Comparison of ENCODE assay signal across 41 mouse cellular contexts in the genomic region with DNA sequence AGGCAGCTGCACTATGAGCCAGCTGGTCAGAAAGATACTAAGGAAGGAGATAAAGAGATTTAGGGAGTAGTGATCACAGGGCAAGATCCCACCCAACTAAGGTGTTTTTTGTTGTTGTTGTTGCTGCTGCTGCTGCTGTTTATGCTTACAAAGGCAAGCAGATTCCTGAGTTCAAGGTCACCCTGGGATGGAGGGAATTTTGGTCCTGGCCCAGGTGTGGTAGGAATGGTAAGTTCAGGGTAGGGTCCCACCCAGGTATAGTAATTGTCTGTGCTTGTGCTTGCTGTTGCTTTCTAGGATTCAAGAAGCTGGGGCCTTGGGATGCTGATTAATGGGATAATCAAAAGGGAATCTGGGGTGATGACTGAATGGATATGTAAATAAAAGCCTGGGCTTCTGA. TPM values are rescaled to one million over a fixed set of nuclear protein-coding genes. Genes with fewer than 3 reads are reported as not detected.
"Had no signal": no experiment of that assay in that cellular context is flagged by ENCODE, and none has a peak within 500 bp of the region (broad histone marks: within the 10 kb centered on the region; RNA-seq: fewer than 3 reads in every experiment).

No protein-coding gene starts in this region.

- H3K9ac ChIP-seq: limb, embryonic 12.5 days; limb, embryonic 13.5 days; limb, embryonic 15.5 days; liver, embryonic 12.5 days; liver, embryonic 13.5 days; liver, embryonic 14.5 days; liver, embryonic 15.5 days; liver, postnatal 0 days; lung, embryonic 14.5 days; lung, embryonic 15.5 days; midbrain, embryonic 12.5 days; midbrain, embryonic 13.5 days; midbrain, embryonic 15.5 days; neural tube, embryonic 12.5 days had no signal

- H3K4me2 ChIP-seq: limb, embryonic 12.5 days; limb, embryonic 13.5 days; limb, embryonic 15.5 days; liver, embryonic 11.5 days; liver, embryonic 12.5 days; liver, embryonic 13.5 days; liver, embryonic 15.5 days; lung, embryonic 14.5 days; lung, embryonic 15.5 days; midbrain, embryonic 11.5 days; midbrain, embryonic 12.5 days; midbrain, embryonic 13.5 days; midbrain, embryonic 15.5 days; neural tube, embryonic 12.5 days had no signal

- H3K9me3 ChIP-seq: limb, embryonic 10.5 days; limb, embryonic 12.5 days; limb, embryonic 13.5 days; limb, embryonic 15.5 days; liver, embryonic 12.5 days; liver, embryonic 13.5 days; liver, embryonic 15.5 days; lung, embryonic 15.5 days; megakaryocyte, embryonic 14.5 days; midbrain, embryonic 10.5 days; midbrain, embryonic 12.5 days; midbrain, embryonic 13.5 days; midbrain, embryonic 15.5 days; neural tube, embryonic 12.5 days had no signal

- H3K27ac ChIP-seq: limb, embryonic 10.5 days; limb, embryonic 12.5 days; limb, embryonic 13.5 days; limb, embryonic 15.5 days; liver, embryonic 12.5 days; liver, embryonic 13.5 days; liver, embryonic 14.5 days; liver, embryonic 15.5 days; lung, embryonic 15.5 days; macrophage; midbrain, embryonic 10.5 days; midbrain, embryonic 12.5 days; midbrain, embryonic 13.5 days; midbrain, embryonic 15.5 days; neural tube, embryonic 12.5 days had no signal

- H3K4me3 ChIP-seq: limb, embryonic 10.5 days; limb, embryonic 12.5 days; limb, embryonic 13.5 days; limb, embryonic 15.5 days; liver, embryonic 12.5 days; liver, embryonic 13.5 days; liver, embryonic 15.5 days; lung, embryonic 15.5 days; megakaryocyte, embryonic 14.5 days; midbrain, embryonic 10.5 days; midbrain, embryonic 12.5 days; midbrain, embryonic 13.5 days; midbrain, embryonic 15.5 days; myocyte; neural tube, embryonic 12.5 days had no signal

- H3K27me3 ChIP-seq: limb, embryonic 12.5 days; liver, embryonic 12.5 days; liver, embryonic 13.5 days; liver, embryonic 15.5 days; lung, embryonic 15.5 days; midbrain, embryonic 12.5 days; midbrain, embryonic 13.5 days; midbrain, embryonic 15.5 days; neural tube, embryonic 12.5 days had no signal

- ATAC-seq: liver, embryonic 12.5 days; liver, postnatal 0 days; lung, postnatal 0 days; midbrain, embryonic 13.5 days; midbrain, embryonic 15.5 days; midbrain, embryonic 16.5 days had no signal

- H3K36me3 ChIP-seq: limb, embryonic 10.5 days; limb, embryonic 12.5 days; limb, embryonic 13.5 days; limb, embryonic 15.5 days; liver, embryonic 12.5 days; liver, embryonic 13.5 days; liver, embryonic 15.5 days; lung, embryonic 15.5 days; midbrain, embryonic 10.5 days; midbrain, embryonic 12.5 days; midbrain, embryonic 13.5 days; midbrain, embryonic 15.5 days; neural tube, embryonic 12.5 days had no signal

- DNase-seq: left cerebral cortex, postnatal 4 days; liver, embryonic 13.5 days; liver, postnatal 0 days; lung, adult 18-20 months; lung, adult 2 months; lung, embryonic 14.5 days; lung, postnatal 10 days; lung, postnatal 14 days; lung, postnatal 36 days; lung, postnatal 4 days; midbrain, embryonic 14.5 days had no signal

- H3K4me1 ChIP-seq: limb, embryonic 10.5 days; liver, embryonic 12.5 days; liver, embryonic 13.5 days; liver, embryonic 15.5 days; lung, embryonic 15.5 days; midbrain, embryonic 10.5 days; midbrain, embryonic 12.5 days; midbrain, embryonic 15.5 days; neural tube, embryonic 12.5 days had no signal

RNA-seq across cellular contexts. Expression of a gene that starts 51.3 kb away (rescaled TPM):
- total RNA-seq: left cerebral cortex, postnatal 10 days; left cerebral cortex, postnatal 14 days; left cerebral cortex, postnatal 25 days; left cerebral cortex, postnatal 36 days; left cerebral cortex, postnatal 4 days; megakaryocyte progenitor cell, adult 5-6 weeks; megakaryocyte, adult 5-6 weeks; midbrain, postnatal 0 days; monocyte, adult 5-6 weeks had no signal
- polyA plus RNA-seq: limb, embryonic 10.5 days; limb, embryonic 11.5 days; limb, embryonic 12.5 days; macrophage; midbrain, embryonic 10.5 days; midbrain, embryonic 11.5 days; midbrain, embryonic 13.5 days; midbrain, embryonic 14.5 days; midbrain, postnatal 0 days; myocyte; neural tube, embryonic 11.5 days had no signal
